Mouse (Mus musculus): ENCODE measurements around the gene Cdr2l. TPM values are rescaled to one million over a fixed set of nuclear protein-coding genes. Genes with fewer than 3 reads are reported as not detected.

Cdr2l gene
- total and polyA plus RNA-seq, 3 experiments, result 4.5 to 6.2 (median 4.5) TPM

GRCm38 (mm10) chr11:115419531-115420237 lies 38.0 kb downstream of the Cdr2l start, which contains the start of the genes Atp5h and Kctd2:
TSS of gene Atp5h (minus strand) at chr11:115419962.
TSS of gene Kctd2 (plus strand) at chr11:115420128.
- H3K79me2 ChIP-seq (replicated peaks; ENCODE audit: control insufficient read depth, insufficient read depth, low read length), result no peaks in the 10 kb centered on the region
- peak within 1 kb of the TSS; percentile 98 for H3K27ac ChIP-seq
- DNase-seq, result peak; percentile 95 to 97
- H3K9ac ChIP-seq (ENCODE audit: low read depth, low read length), result peak within 1 kb of the TSS; percentile 89
- peaks cover 18% of the 10 kb centered on the region for H3K36me3 ChIP-seq (ENCODE audit: control insufficient read depth, insufficient read depth, low read length)
- H3K27me3 ChIP-seq (ENCODE audit: control insufficient read depth, insufficient read depth, low read length), result no peaks in the 10 kb centered on the region
- H3K4me1 ChIP-seq (ENCODE audit: control insufficient read depth, insufficient read depth, low read length), result peaks cover 10% of the 10 kb centered on the region
- peak within 1 kb of the TSS; percentile 85 for H3K4me3 ChIP-seq
- TF ChIP-seq EP300 (IDR thresholded peaks at IDR 0.05; ENCODE audit: insufficient read depth, low read depth, low read length), result 0 out of 2 replicates have a peak, but pooled peaks have one; percentile 21
- peak; percentile 97 for TF ChIP-seq POLR2A (IDR thresholded peaks at IDR 0.05; ENCODE audit: insufficient read depth, low read depth, low read length)
- TF ChIP-seq CTCF (IDR thresholded peaks at IDR 0.05), result no peak
- WGBS, result 2% methylated on average over 56 of the region's 56 CpGs
- intact Hi-C loops (cut with DNase I), result no loop called here

GRCm38 (mm10) chr11:115420336-115421190 lies 38.8 kb downstream of the Cdr2l start:
- peak overlapping the region; percentile 98 for H3K27ac ChIP-seq
- H3K4me1 ChIP-seq (ENCODE audit: control insufficient read depth, insufficient read depth, low read length), result peaks cover 9% of the 10 kb centered on the region
- intact Hi-C loops (cut with DNase I), result no loop called here
- TF ChIP-seq POLR2A (IDR thresholded peaks at IDR 0.05; ENCODE audit: insufficient read depth, low read depth, low read length), result no peak
- TF ChIP-seq EP300 (IDR thresholded peaks at IDR 0.05; ENCODE audit: insufficient read depth, low read depth, low read length), result no peak
- TF ChIP-seq CTCF (IDR thresholded peaks at IDR 0.05), result peak; percentile 3; the same call in 1 of the 2 replicates
- no peaks in the 10 kb centered on the region for H3K27me3 ChIP-seq (ENCODE audit: control insufficient read depth, insufficient read depth, low read length)
- peaks cover 14% of the 10 kb centered on the region for H3K36me3 ChIP-seq (ENCODE audit: control insufficient read depth, insufficient read depth, low read length)
- peak overlapping the region; percentile 84 for H3K9ac ChIP-seq (ENCODE audit: low read depth, low read length)
- DNase-seq, result peak; percentile 80
- WGBS, result 1% methylated on average over 45 of the region's 45 CpGs
- peak overlapping the region; percentile 85 for H3K4me3 ChIP-seq
- no peaks in the 10 kb centered on the region for H3K79me2 ChIP-seq (replicated peaks; ENCODE audit: control insufficient read depth, insufficient read depth, low read length)

GRCm38 (mm10) chr11:115421328-115421727 lies 39.6 kb downstream of the Cdr2l start:
- no peak overlapping the region; the same call in 1 of the 2 replicates for H3K4me3 ChIP-seq
- no peak overlapping the region for H3K27ac ChIP-seq
- no peak overlapping the region for H3K9ac ChIP-seq (ENCODE audit: low read depth, low read length)
- TF ChIP-seq EP300 (IDR thresholded peaks at IDR 0.05; ENCODE audit: insufficient read depth, low read depth, low read length), result no peak
- no peak for TF ChIP-seq CTCF (IDR thresholded peaks at IDR 0.05)
- TF ChIP-seq POLR2A (IDR thresholded peaks at IDR 0.05; ENCODE audit: insufficient read depth, low read depth, low read length), result no peak
- no peaks in the 10 kb centered on the region for H3K27me3 ChIP-seq (ENCODE audit: control insufficient read depth, insufficient read depth, low read length)
- peaks cover 12% of the 10 kb centered on the region for H3K36me3 ChIP-seq (ENCODE audit: control insufficient read depth, insufficient read depth, low read length)
- peaks cover 9% of the 10 kb centered on the region for H3K4me1 ChIP-seq (ENCODE audit: control insufficient read depth, insufficient read depth, low read length)
- DNase-seq, result no peak
- intact Hi-C loops (cut with DNase I), result no loop called here
- WGBS, result 17% methylated on average over 1 of the region's 1 CpGs
- no peaks in the 10 kb centered on the region for H3K79me2 ChIP-seq (replicated peaks; ENCODE audit: control insufficient read depth, insufficient read depth, low read length)

GRCm38 (mm10) chr11:115421972-115422371 lies 40.3 kb downstream of the Cdr2l start:
- H3K4me3 ChIP-seq, result no peak overlapping the region
- H3K4me1 ChIP-seq (ENCODE audit: control insufficient read depth, insufficient read depth, low read length), result peaks cover 9% of the 10 kb centered on the region
- no peak for TF ChIP-seq EP300 (IDR thresholded peaks at IDR 0.05; ENCODE audit: insufficient read depth, low read depth, low read length)
- TF ChIP-seq POLR2A (IDR thresholded peaks at IDR 0.05; ENCODE audit: insufficient read depth, low read depth, low read length), result no peak
- no peak for TF ChIP-seq CTCF (IDR thresholded peaks at IDR 0.05)
- WGBS, result 89% methylated on average over 16 of the region's 16 CpGs
- H3K9ac ChIP-seq (ENCODE audit: low read depth, low read length), result no peak overlapping the region
- H3K27ac ChIP-seq, result no peak overlapping the region
- no peaks in the 10 kb centered on the region for H3K79me2 ChIP-seq (replicated peaks; ENCODE audit: control insufficient read depth, insufficient read depth, low read length)
- DNase-seq, result no peak
- H3K36me3 ChIP-seq (ENCODE audit: control insufficient read depth, insufficient read depth, low read length), result peaks cover 7% of the 10 kb centered on the region
- intact Hi-C loops (cut with DNase I), result no loop called here
- H3K27me3 ChIP-seq (ENCODE audit: control insufficient read depth, insufficient read depth, low read length), result no peaks in the 10 kb centered on the region

- no peaks in the 10 kb centered on the region for H3K79me2 ChIP-seq (replicated peaks; ENCODE audit: control insufficient read depth, insufficient read depth, low read length)
- peaks cover 11% of the 10 kb centered on the region for H3K4me1 ChIP-seq (ENCODE audit: control insufficient read depth, insufficient read depth, low read length)
- WGBS, result 87% methylated on average over 3 of the region's 3 CpGs
- H3K9ac ChIP-seq (ENCODE audit: low read depth, low read length), result no peak overlapping the region
- TF ChIP-seq EP300 (IDR thresholded peaks at IDR 0.05; ENCODE audit: insufficient read depth, low read depth, low read length) (no peak), CTCF (IDR thresholded peaks at IDR 0.05) (no peak), POLR2A (IDR thresholded peaks at IDR 0.05; ENCODE audit: insufficient read depth, low read depth, low read length) (no peak)
- no peaks in the 10 kb centered on the region for H3K27me3 ChIP-seq (ENCODE audit: control insufficient read depth, insufficient read depth, low read length)
- H3K36me3 ChIP-seq (ENCODE audit: control insufficient read depth, insufficient read depth, low read length), result 0 out of 2 replicates have a peak, but pooled peaks cover 3% of the 10 kb centered on the region
- H3K27ac ChIP-seq, result no peak overlapping the region
- no peak for DNase-seq
- no peak overlapping the region for H3K4me3 ChIP-seq
- intact Hi-C loops (cut with DNase I), result no loop called here
These were observed 41.4 kb downstream of the Cdr2l start for GRCm38 (mm10) chr11:115423091-115423490.

All from heart, adult 2 months (tissue).